Mouse (Mus musculus) forebrain, embryonic 13.5 days (tissue): ENCODE data around the gene Clk2. TPM values are rescaled to one million over a fixed set of nuclear protein-coding genes. Genes with fewer than 3 reads are reported as not detected.

Source experiments
- ATAC-seq: fragments of 200-750 bp; cut with Nextera tagmentation; 2 replicates; pipeline ENCODE4 v1.8.0; 2017
- H3K27ac ChIP-seq: fragments of 300-500 bp; sonication (generic); 2 replicates; pipeline ENCODE4 v1.5.1; 2015; ENCODE audit warnings: inconsistent platforms, mild to moderate bottlenecking, moderate library complexity
- H3K27me3 ChIP-seq: fragments of 300-500 bp; sonication (generic); 2 replicates; pipeline ENCODE4 v1.6.1; 2015; ENCODE audit warnings: mild to moderate bottlenecking, inconsistent platforms
- H3K36me3 ChIP-seq: fragments of 300-500 bp; sonication (generic); 2 replicates; pipeline ENCODE4 v1.6.1; 2015; ENCODE audit warnings: mild to moderate bottlenecking, inconsistent platforms; ENCODE audit not compliant: poor library complexity, severe bottlenecking
- H3K4me1 ChIP-seq: fragments of 300-500 bp; sonication (generic); 2 replicates; pipeline ENCODE4 v1.6.1; 2015; ENCODE audit warnings: inconsistent platforms
- H3K4me2 ChIP-seq: fragments of 300-500 bp; sonication (generic); 2 replicates; pipeline ENCODE4 v1.6.1; 2015; ENCODE audit warnings: inconsistent platforms, mild to moderate bottlenecking, moderate library complexity
- H3K4me3 ChIP-seq: fragments of 300-500 bp; sonication (generic); 2 replicates; pipeline ENCODE4 v1.5.1; 2015; ENCODE audit warnings: mild to moderate bottlenecking, inconsistent platforms
- H3K9ac ChIP-seq: fragments of 300-500 bp; sonication (generic); 2 replicates; pipeline ENCODE4 v1.6.1; 2015; ENCODE audit warnings: mild to moderate bottlenecking, inconsistent platforms
- H3K9me3 ChIP-seq: fragments of 300-500 bp; sonication (generic); replicated peaks from 2 replicates; pipeline ENCODE4 v1.6.1; 2016; ENCODE audit warnings: inconsistent platforms
- WGBS: fragments of 180-500 bp; shearing (Covaris S2); methylation state at CpG from one replicate; pipeline ENCODE4 v1.1.7; 2015; 5-methylcytosine and 5-hydroxymethylcytosine counted together
- polyA plus RNA-seq: library from polyadenylated mRNA; unstranded; fragments of >200 nt; fragmentation: Nextera tagmentation; extraction: Ambion mirVana; gene quantifications from 2 replicates; pipeline ENCODE4 v1.2.1, GENCODE M21; 2015

Gene Clk2
- polyA plus RNA-seq, 1 experiment from 2014 or later, result 25.0 TPM

DNA sequence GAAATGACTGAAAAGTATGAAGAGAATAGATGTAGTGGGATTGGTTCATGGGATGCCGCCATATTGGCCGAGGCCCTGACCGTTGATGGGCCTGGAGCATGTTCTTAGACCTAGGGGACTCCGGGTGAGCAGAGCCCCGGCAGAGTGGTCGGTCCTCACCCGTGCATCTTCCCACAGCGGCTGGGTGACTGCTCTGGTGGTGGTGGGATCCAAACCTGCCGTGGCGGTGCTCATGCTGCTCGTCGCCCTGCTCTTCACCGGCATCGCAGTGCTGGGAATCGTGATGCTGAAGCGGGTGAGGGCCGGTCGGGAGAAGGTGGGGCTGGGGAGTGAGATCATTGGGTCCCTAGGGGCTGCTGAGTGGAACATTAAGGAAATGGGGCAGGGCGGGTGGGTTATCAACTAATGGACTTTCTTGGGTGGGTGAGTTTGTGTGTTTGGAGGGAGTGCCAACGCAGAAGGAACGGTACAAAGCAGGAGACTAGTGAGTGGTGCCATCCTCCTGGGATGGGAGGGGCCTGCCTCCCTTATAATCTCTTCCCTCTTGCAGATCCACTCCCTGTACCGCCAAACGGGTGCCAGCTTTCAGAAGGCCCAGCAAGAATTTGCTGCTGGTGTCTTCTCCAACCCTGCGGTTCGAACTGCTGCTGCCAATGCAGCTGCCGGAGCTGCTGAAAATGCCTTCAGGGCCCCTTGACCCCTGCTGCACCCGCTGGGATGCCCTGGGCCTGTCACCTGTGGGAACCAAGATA is 17.3 kb downstream of the Clk2 start:
- H3K4me3 ChIP-seq, result no peak overlapping the region
- 94% methylated on average over 27 of the region's 27 CpGs for WGBS
- no peak overlapping the region for H3K4me2 ChIP-seq

DNA sequence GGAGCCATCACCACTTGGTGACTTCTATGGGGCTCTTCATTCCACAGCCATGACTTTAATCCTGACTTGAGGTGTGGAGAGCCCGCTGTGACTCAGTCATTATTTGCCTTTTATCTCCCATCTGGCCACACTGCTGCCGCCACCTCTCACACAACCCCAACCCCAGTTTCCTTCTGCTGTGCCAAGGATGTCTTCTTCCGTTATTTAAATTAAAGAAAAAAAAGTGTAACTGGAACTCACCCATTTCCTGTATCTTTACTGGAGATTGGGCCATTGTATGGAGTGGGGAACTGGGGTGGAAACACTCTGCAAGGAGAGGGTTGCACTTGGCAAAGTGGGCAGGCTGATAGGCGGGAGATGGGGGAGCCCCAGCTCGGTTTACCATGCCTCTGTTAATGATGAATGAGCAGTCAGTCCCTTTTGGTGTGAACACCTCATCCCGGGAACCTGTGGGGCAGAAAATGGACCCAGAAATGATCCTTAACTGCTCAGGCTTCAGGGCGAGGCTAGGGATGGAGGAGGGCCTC is 18.0 kb downstream of the Clk2 start:
- H3K9me3 ChIP-seq, result no peaks in the 10 kb centered on the region
- no peaks in the 10 kb centered on the region for H3K27me3 ChIP-seq
- H3K4me2 ChIP-seq, result peak overlapping the region; percentile 96
- peak overlapping the region; percentile 59 for H3K4me3 ChIP-seq
- peaks cover 49% of the 10 kb centered on the region for H3K4me1 ChIP-seq
- H3K36me3 ChIP-seq, result peaks cover 44% of the 10 kb centered on the region
- WGBS, result 49% methylated on average over 7 of the region's 7 CpGs
- H3K9ac ChIP-seq, result no peak overlapping the region
- peak overlapping the region; percentile 86; the same call in 1 of the 2 replicates for H3K27ac ChIP-seq
- peak; percentile 37 for ATAC-seq

More for the DNA sequence above, 17.3 kb downstream of the Clk2 start:
- no peaks in the 10 kb centered on the region for H3K27me3 ChIP-seq
- no peak overlapping the region for H3K9ac ChIP-seq
- no peak for ATAC-seq
- peak overlapping the region; percentile 86; the same call in 1 of the 2 replicates for H3K27ac ChIP-seq
- H3K9me3 ChIP-seq, result no peaks in the 10 kb centered on the region
- H3K36me3 ChIP-seq, result peaks cover 44% of the 10 kb centered on the region
- H3K4me1 ChIP-seq, result peaks cover 44% of the 10 kb centered on the region

DNA sequence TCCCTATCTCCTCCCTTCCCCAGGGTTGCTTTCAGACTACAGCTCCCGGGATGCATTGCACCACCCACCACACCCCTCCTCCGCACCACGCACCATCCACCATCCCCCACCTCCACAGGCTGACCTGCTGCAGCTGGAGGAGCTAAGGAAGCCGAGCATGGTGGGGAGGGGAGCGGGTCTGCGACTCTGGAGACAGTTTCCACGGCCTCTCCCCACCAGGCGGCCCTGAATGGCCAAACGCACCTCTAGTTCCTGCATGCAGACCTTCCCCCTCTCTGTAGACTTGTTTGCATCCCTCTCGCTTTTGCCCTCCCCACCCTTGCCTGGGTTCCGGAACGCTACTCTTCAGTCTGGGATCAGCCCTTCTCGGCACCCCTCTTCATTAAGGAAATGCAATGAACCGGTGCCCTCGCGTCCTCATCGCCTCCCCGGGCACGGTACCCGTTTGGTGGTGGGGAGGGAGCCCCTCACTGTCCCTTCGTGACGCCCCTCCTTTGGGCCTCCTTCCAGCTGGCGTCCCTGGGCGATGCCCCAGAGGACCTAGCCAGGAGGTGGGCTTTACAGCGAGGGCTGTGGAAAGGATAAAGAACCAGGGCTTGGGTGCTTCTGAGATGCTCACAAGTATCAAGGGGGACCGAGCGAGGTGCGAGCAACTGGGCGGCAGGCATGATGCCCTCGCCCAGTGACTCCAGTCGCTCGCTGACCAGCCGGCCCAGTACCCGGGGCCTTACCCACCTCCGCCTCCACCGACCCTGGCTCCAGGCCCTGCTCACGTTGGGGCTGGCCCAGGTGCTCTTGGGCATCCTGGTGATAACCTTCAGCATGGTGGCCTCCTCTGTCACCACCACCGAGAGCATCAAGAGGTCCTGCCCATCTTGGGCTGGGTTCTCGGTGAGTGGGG is 18.7 kb downstream of the Clk2 start, which contains the start of gene Fam189b:
TSS of gene Fam189b (plus strand) at position 86 of the 901 bp plus-strand sequence.
- Histone ChIP-seq H3K4me2 (peak within 1 kb of the TSS; percentile 96), H3K4me3 (peak within 1 kb of the TSS; percentile 59), H3K9me3 (no peaks in the 10 kb centered on the region), H3K27me3 (no peaks in the 10 kb centered on the region), H3K9ac (peak within 1 kb of the TSS; percentile 86), H3K4me1 (peaks cover 43% of the 10 kb centered on the region), H3K27ac (peak within 1 kb of the TSS; percentile 86), H3K36me3 (peaks cover 50% of the 10 kb centered on the region)
- 4% methylated on average over 38 of the region's 39 CpGs for WGBS
- peak; percentile 96 for ATAC-seq

DNA sequence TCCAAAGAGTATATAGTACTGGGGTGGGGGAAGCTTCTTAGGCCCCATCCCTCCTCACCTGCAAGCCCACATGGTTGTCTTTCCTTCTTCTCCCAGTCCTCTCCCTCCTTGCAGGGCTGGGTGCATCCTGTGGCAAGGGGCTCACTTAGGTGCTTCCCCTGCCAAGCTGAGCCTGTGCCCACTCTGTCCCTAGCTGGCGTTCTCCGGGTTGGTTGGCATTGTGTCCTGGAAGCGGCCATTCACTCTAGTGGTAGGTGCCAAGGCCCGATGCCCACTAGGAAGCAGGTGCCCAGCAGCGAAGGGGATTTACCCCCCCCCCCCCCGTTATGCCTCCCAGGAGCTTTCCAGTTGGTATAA is 19.3 kb downstream of the Clk2 start:
- no peak for ATAC-seq
- WGBS, result 63% methylated on average over 6 of the region's 6 CpGs

DNA sequence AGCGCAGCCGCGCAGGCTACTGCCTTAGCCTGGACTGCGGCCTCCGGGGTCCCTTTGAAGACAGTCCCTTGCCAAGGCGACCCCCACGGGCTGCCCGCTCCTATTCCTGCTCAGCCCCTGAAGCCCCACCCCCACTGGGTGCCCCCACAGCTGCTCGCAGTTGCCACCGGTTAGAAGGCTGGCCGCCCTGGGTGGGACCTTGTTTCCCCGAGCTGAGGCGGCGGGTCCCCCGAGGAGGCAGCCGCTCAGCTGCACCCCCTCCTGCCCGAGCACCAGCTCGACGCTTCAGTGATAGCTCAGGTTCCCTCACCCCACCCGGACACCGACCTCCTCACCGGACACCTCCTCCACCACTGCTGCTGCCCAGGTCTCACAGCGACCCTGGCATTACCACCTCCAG is 22.6 kb downstream of the Clk2 start:
- peak overlapping the region; percentile 46; the same call in 1 of the 2 replicates for H3K9ac ChIP-seq
- no peaks in the 10 kb centered on the region for H3K9me3 ChIP-seq
- H3K27ac ChIP-seq, result no peak overlapping the region
- no peak for ATAC-seq
- H3K27me3 ChIP-seq, result no peaks in the 10 kb centered on the region
- no peak overlapping the region for H3K4me3 ChIP-seq
- H3K36me3 ChIP-seq, result peaks cover 20% of the 10 kb centered on the region
- WGBS, result 21% methylated on average over 23 of the region's 23 CpGs
- no peak overlapping the region for H3K4me2 ChIP-seq
- peaks cover 33% of the 10 kb centered on the region for H3K4me1 ChIP-seq

More for the DNA sequence above, 19.3 kb downstream of the Clk2 start:
- H3K36me3 ChIP-seq, result peaks cover 53% of the 10 kb centered on the region
- H3K4me1 ChIP-seq, result peaks cover 36% of the 10 kb centered on the region
- peak overlapping the region; percentile 59 for H3K4me3 ChIP-seq
- H3K27me3 ChIP-seq, result no peaks in the 10 kb centered on the region
- H3K9me3 ChIP-seq, result no peaks in the 10 kb centered on the region
- H3K9ac ChIP-seq, result peak overlapping the region; percentile 86
- H3K27ac ChIP-seq, result no peak overlapping the region
- peak overlapping the region; percentile 96 for H3K4me2 ChIP-seq

DNA sequence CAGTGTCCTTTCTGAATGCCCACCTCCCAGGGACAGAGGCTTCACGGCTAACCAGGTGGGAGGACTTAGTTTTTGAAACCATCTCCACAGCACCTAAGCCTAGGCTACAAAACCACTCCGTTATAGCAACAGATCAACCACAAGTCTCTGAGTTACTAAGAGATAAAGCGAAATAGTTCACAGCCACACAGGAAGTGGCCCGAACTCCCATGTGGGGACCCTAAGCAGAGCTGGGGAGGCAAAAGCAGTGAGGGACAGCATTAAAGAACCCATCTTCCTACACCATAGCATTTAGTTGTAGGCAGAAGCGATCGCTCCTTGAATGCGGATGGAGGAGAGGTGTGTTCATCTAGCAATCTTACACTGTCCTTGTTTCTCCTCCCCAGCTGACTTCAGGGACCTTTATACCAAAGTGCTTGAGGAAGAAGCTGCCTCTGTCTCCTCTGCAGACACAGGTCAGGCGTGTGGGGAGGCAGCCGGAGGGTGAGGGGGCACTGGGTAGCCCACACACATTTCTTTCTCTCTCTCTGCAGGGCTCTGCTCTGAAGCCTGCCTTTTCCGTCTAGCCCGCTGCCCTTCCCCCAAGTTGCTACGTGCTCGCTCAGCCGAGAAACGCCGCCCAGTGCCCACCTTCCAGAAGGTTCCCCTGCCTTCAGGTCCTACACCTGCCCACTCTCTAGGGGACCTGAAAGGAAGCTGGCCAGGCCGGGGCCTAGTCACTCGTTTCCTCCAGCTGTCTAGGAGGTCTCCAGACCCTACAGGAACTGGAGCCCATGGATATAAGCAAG is 23.3 kb downstream of the Clk2 start:
- no peak for ATAC-seq
- no peak overlapping the region for H3K4me2 ChIP-seq
- no peaks in the 10 kb centered on the region for H3K27me3 ChIP-seq
- H3K9ac ChIP-seq, result no peak overlapping the region; the same call in 1 of the 2 replicates
- H3K4me1 ChIP-seq, result peaks cover 27% of the 10 kb centered on the region
- no peaks in the 10 kb centered on the region for H3K9me3 ChIP-seq
- no peak overlapping the region for H3K27ac ChIP-seq
- 56% methylated on average over 18 of the region's 18 CpGs for WGBS
- H3K4me3 ChIP-seq, result no peak overlapping the region
- peaks cover 16% of the 10 kb centered on the region; the same call in 1 of the 2 replicates for H3K36me3 ChIP-seq

DNA sequence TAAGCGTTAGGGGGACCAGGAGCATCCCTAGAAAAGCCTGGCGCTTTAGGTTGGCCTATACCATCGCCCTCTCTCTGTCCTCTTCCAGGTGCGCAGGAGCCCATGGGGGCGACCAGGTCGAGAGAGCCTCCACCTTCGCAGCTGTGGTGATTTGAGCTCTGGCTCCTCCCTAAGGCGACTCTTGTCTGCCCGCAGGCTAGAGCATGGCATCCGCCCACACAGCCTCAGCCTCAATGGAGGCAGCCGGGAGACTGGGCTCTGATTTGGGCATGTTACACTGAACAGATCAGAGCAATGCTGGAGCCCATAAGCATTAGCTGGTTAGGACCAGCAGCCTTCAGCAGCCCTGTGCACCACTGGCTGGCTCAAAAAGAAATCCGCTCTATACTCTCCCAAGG is 23.9 kb downstream of the Clk2 start:
- no peak for ATAC-seq
- Histone ChIP-seq H3K36me3 (peaks cover 16% of the 10 kb centered on the region; the same call in 1 of the 2 replicates), H3K27me3 (no peaks in the 10 kb centered on the region), H3K4me2 (no peak overlapping the region), H3K9ac (peak overlapping the region; percentile 12; the same call in 1 of the 2 replicates), H3K9me3 (no peaks in the 10 kb centered on the region), H3K27ac (no peak overlapping the region), H3K4me1 (peaks cover 24% of the 10 kb centered on the region), H3K4me3 (no peak overlapping the region)
- 65% methylated on average over 12 of the region's 12 CpGs for WGBS

DNA sequence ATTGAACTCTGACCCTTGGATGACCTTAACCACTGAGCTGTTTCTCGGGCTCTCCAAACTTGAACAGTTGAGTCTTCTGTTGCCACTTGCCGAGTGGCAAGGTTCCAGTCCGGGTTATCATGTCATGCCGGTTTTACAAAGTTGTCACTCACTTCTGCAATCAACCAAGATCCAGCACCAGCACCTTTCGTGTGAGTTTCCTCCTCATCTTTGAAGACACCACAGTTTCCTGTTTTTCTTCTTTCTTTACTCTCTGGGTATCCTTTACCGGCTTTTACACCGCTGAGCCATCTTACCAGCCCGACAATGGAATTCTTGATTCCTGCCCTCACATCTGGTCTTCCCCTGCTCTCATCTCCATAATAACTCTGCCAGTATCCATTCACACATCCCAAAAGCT is 25.8 kb downstream of the Clk2 start:
- no peak for ATAC-seq

DNA sequence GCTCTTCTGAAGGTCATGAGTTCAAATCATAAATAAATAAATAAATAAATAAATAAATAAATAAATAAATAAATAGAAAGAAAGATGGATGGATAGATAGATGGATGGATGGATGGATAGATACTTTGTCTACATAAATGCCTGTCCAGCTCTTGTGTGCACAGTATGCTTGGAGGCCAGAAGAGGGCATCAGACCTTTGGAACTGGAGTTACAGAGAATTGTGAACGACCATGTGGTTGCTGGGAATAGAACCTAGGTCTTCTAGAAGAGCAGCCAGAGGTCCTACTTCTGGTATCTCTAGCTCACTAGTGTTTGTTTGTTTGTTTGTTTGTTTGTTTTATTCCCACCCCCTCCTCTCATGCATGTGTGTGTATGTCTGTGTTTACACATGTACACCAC is 28.8 kb downstream of the Clk2 start:
- ATAC-seq, result no peak
- Histone ChIP-seq H3K4me2 (no peak overlapping the region), H3K27ac (no peak overlapping the region), H3K9me3 (no peaks in the 10 kb centered on the region), H3K4me3 (no peak overlapping the region), H3K4me1 (peaks cover 11% of the 10 kb centered on the region), H3K36me3 (peaks cover 6% of the 10 kb centered on the region; the same call in 1 of the 2 replicates), H3K9ac (no peak overlapping the region), H3K27me3 (no peaks in the 10 kb centered on the region)
- WGBS, result 44% methylated on average over 1 of the region's 1 CpGs

More for the DNA sequence above, 25.8 kb downstream of the Clk2 start:
- Histone ChIP-seq H3K36me3 (peaks cover 15% of the 10 kb centered on the region; the same call in 1 of the 2 replicates), H3K9ac (no peak overlapping the region), H3K27ac (no peak overlapping the region), H3K27me3 (no peaks in the 10 kb centered on the region), H3K4me2 (no peak overlapping the region), H3K4me3 (no peak overlapping the region), H3K4me1 (peaks cover 12% of the 10 kb centered on the region; the same call in 1 of the 2 replicates), H3K9me3 (no peaks in the 10 kb centered on the region)
- WGBS, result 90% methylated on average over 8 of the region's 8 CpGs

DNA sequence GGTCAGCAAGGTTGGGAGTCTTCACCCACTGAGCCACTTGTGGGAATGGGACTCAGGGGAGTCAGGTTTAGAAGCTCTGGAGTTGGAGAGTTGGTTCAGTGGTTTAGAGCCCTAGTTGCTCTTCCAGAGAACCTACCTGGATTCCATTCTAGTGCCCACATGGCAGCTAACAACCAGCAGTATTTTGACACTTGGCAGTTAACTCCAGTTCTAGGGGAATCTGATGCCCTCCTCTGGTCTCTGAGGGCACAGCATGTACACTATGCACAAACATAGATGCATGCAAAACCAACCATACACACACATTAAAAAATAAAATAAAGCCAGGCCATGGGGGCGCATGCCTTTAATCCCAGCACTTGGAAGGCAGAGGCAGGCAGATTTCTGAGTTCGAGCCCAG is 29.3 kb downstream of the Clk2 start:
- WGBS, result 85% methylated on average over 2 of the region's 2 CpGs
- no peak overlapping the region for H3K27ac ChIP-seq
- H3K27me3 ChIP-seq, result no peaks in the 10 kb centered on the region
- no peaks in the 10 kb centered on the region for H3K9me3 ChIP-seq
- H3K36me3 ChIP-seq, result peaks cover under 1% of the 10 kb centered on the region; the same call in 1 of the 2 replicates
- H3K9ac ChIP-seq, result no peak overlapping the region
- peaks cover 11% of the 10 kb centered on the region for H3K4me1 ChIP-seq
- no peak overlapping the region for H3K4me3 ChIP-seq
- ATAC-seq, result no peak
- no peak overlapping the region for H3K4me2 ChIP-seq
